Comparison of ENCODE assay signal across 26 mouse cellular contexts in the genomic region with DNA sequence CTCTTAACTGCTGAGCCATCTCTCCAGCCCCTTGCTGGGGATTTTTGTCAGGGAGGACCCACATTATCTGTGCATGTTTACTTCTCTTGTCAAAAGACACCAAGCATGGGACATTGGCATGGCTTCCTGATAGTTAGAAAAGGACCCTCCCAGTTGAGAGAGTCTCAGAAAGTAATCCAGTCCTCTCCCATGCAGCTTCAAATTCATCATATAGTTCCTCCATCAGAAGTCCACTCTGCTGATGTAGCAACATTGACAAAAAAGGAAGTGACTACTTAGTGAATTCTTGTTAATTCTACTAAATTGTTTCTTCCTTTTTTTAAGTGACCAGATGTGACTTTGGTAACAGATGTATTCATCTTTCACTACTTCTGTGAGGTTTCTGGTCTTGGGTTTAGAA. TPM values are rescaled to one million over a fixed set of nuclear protein-coding genes. Genes with fewer than 3 reads are reported as not detected.
DNase-seq lines count a peak whose midpoint lies in the region; TF ChIP-seq lines count a peak whose summit lies in the region.
"Had no signal": no experiment of that assay in that cellular context is flagged by ENCODE, and none has a peak within 500 bp of the region (broad histone marks: within the 10 kb centered on the region; RNA-seq: fewer than 3 reads in every experiment).

No protein-coding gene starts in this region.

- H3K27me3 ChIP-seq in splenic B cell, adult 2 months (ENCODE audit: control insufficient read depth, insufficient read depth, low read length, poor library complexity, severe bottlenecking): no peaks in the 10 kb centered on the region
- H3K27me3 ChIP-seq: embryonic facial prominence, embryonic 13.5 days; forebrain, embryonic 15.5 days; lung, embryonic 15.5 days; neural tube, embryonic 12.5 days; stomach, embryonic 15.5 days had no signal

- peak; percentile 79 for DNase-seq in heart, adult 11 months
- no peak for DNase-seq in heart, postnatal 10 days
- DNase-seq in MEL-GATA-1-ER (ENCODE audit: extremely low read depth, low read depth): peak; percentile 32
- DNase-seq in splenic B cell, adult 2 months (ENCODE audit: low read depth, low spot score): peak; percentile 55
- DNase-seq in thymus, postnatal 10 days (ENCODE audit: low spot score in 2 of 2): no peak
- DNase-seq in left cerebral cortex, adult 2 months (ENCODE audit: extremely low spot score in 1 of 2, low spot score in 2 of 2): no peak
- no peak for DNase-seq in layer of hippocampus, adult 18-20 months (ENCODE audit: low spot score in 2 of 2)
- DNase-seq: adrenal gland, adult 8-10 months; cerebellum, adult 8-10 months; cerebellum, postnatal 36 days; gastrocnemius, adult 2 months; kidney, adult 9 months; kidney, postnatal 10 days; layer of hippocampus, adult 9-11 months; lung, postnatal 4 days; thymus, postnatal 14 days had no signal

- TF ChIP-seq CTCF in left cerebral cortex, adult 2 months (IDR thresholded peaks at IDR 0.05): no peak

- no peak overlapping the region for H3K4me3 ChIP-seq in macrophage (ENCODE audit: inconsistent target)
- H3K4me3 ChIP-seq in left cerebral cortex, adult 2 months: no peak overlapping the region
- H3K4me3 ChIP-seq: embryonic facial prominence, embryonic 13.5 days; forebrain, embryonic 10.5 days; forebrain, embryonic 15.5 days; gastrocnemius, adult 2 months; lung, embryonic 15.5 days; midbrain, embryonic 10.5 days; myocyte; neural tube, embryonic 12.5 days; stomach, embryonic 15.5 days had no signal

- H3K36me3 ChIP-seq in macrophage (ENCODE audit: inconsistent target): no peaks in the 10 kb centered on the region
- H3K36me3 ChIP-seq in splenic B cell, adult 2 months (ENCODE audit: control insufficient read depth, insufficient read depth, low read length, poor library complexity, severe bottlenecking): no peaks in the 10 kb centered on the region
- H3K36me3 ChIP-seq: embryonic facial prominence, embryonic 13.5 days; forebrain, embryonic 10.5 days; forebrain, embryonic 15.5 days; lung, embryonic 15.5 days; midbrain, embryonic 10.5 days; neural tube, embryonic 12.5 days; stomach, embryonic 15.5 days had no signal

- intact Hi-C loops in heart, postnatal 10 days (cut with DNase I): loop anchor here (5.0 kb wide), 1 partner anchor 117 kb away; no protein-coding TSS in a partner anchor
- intact Hi-C loops in left cerebral cortex, adult 2 months (cut with DNase I): loop anchor here (10.0 kb wide), 1 partner anchor 175 kb away; the partner anchor contains the start of gene Trappc3l

- H3K27ac ChIP-seq in macrophage: peak overlapping the region; percentile 92
- H3K27ac ChIP-seq in left cerebral cortex, adult 2 months: no peak overlapping the region
- H3K27ac ChIP-seq: embryonic facial prominence, embryonic 13.5 days; forebrain, embryonic 10.5 days; forebrain, embryonic 15.5 days; gastrocnemius, adult 2 months; hindbrain, embryonic 14.5 days; lung, embryonic 15.5 days; midbrain, embryonic 10.5 days; neural tube, embryonic 12.5 days; stomach, embryonic 15.5 days had no signal

- peaks cover 20% of the 10 kb centered on the region for H3K79me2 ChIP-seq in macrophage (ENCODE audit: inconsistent target)

RNA-seq across cellular contexts. Expression of gene Dse, which starts 2.4 kb away (rescaled TPM):
- 1 to 10 TPM; 8.6 to 10.0 TPM for total RNA-seq in heart, postnatal 10 days (2021)
- total RNA-seq in macrophage (2018; cell fraction: chromatin; rRNA removed): 100 to 1,000 TPM; 111 to 566 (median 290) TPM
- total RNA-seq in macrophage (2018; cell fraction: cytosol; rRNA removed): 100 to 1,000 TPM; 101 to 200 (median 136) TPM
- 100 to 1,000 TPM; 148 to 576 (median 332) TPM for total RNA-seq in macrophage (2018; cell fraction: nucleus; rRNA removed)
- 52.7 to 100 TPM (median 77.5 TPM) in 3 replicates for polyA plus RNA-seq in macrophage (2018)
- 1 to 10 TPM; 6.3 to 7.4 TPM for total RNA-seq in left cerebral cortex, adult 2 months (2021)
- 1 to 10 TPM; 4.9 to 5.6 TPM for total RNA-seq in layer of hippocampus, adult 18-20 months (2021)

Comparison
In these comparisons a context has a peak if more than half of its experiments do, and no peak if none do; other contexts are left out.
1. DNase-seq: peak in heart, adult 11 months (single experiment), MEL-GATA-1-ER (single experiment) and splenic B cell, adult 2 months (single experiment); none in heart, postnatal 10 days (0 of 2), thymus, postnatal 10 days (0 of 2), left cerebral cortex, adult 2 months (0 of 2) and layer of hippocampus, adult 18-20 months (0 of 2).